Mouse (Mus musculus) midbrain, embryonic 15.5 days (tissue): ENCODE results near the gene Arl3. TPM values are rescaled to one million over a fixed set of nuclear protein-coding genes. Genes with fewer than 3 reads are reported as not detected.

Experiments
- ATAC-seq: fragments of 200-750 bp; cut with Nextera tagmentation; replicated peaks from 2 replicates; pipeline ENCODE4 v1.8.0; 2017; ENCODE audit warnings: moderate TSS enrichment
- H3K27ac ChIP-seq: fragments of 300-500 bp; sonication (generic); 2 replicates; pipeline ENCODE4 v1.5.1; 2015; ENCODE audit warnings: mild to moderate bottlenecking, inconsistent platforms
- H3K27me3 ChIP-seq: fragments of 300-500 bp; sonication (generic); replicated peaks from 2 replicates; pipeline ENCODE4 v1.6.1; 2015; ENCODE audit warnings: inconsistent platforms
- H3K36me3 ChIP-seq: fragments of 300-500 bp; sonication (generic); replicated peaks from 2 replicates; pipeline ENCODE4 v1.6.1; 2015; ENCODE audit warnings: inconsistent platforms
- H3K4me1 ChIP-seq: fragments of 300-500 bp; sonication (generic); 2 replicates; pipeline ENCODE4 v1.6.1; 2015; ENCODE audit warnings: inconsistent platforms
- H3K4me2 ChIP-seq: fragments of 300-500 bp; sonication (generic); 2 replicates; pipeline ENCODE4 v1.6.1; 2015; ENCODE audit warnings: inconsistent platforms, mild to moderate bottlenecking, moderate library complexity
- H3K4me3 ChIP-seq: fragments of 300-500 bp; sonication (generic); 2 replicates; pipeline ENCODE4 v1.5.1; 2015; ENCODE audit warnings: mild to moderate bottlenecking, inconsistent platforms
- H3K9ac ChIP-seq: fragments of 300-500 bp; sonication (generic); 2 replicates; pipeline ENCODE4 v1.6.1; 2015; ENCODE audit warnings: mild to moderate bottlenecking, inconsistent platforms
- H3K9me3 ChIP-seq: fragments of 300-500 bp; sonication (generic); 2 replicates; pipeline ENCODE4 v1.6.1; 2016; ENCODE audit warnings: inconsistent platforms
- WGBS: fragments of 180-500 bp; shearing (Covaris S2); methylation state at CpG from one replicate; pipeline ENCODE4 v1.1.7; 2015; ENCODE audit warnings: mixed read lengths; 5-methylcytosine and 5-hydroxymethylcytosine counted together
- polyA plus RNA-seq: library from polyadenylated mRNA; unstranded; fragments of >200 nt; fragmentation: Nextera tagmentation; extraction: Ambion mirVana; gene quantifications from 2 replicates; pipeline ENCODE4 v1.2.1, GENCODE M21; 2015

Gene Arl3
- polyA plus RNA-seq, 1 experiment from 2014 or later, result 210 TPM

- Histone ChIP-seq H3K27ac (no peak overlapping the region), H3K36me3 (peaks cover 6% of the 10 kb centered on the region; the same call in 1 of the 2 replicates)
These were observed 64.3 kb downstream of the Arl3 start for GRCm38 (mm10) chr19:46508738-46509137.

GRCm38 (mm10) chr19:46507806-46508205 lies 65.2 kb downstream of the Arl3 start:
- peak overlapping the region; percentile 82 for H3K27ac ChIP-seq
- H3K4me1 ChIP-seq, result peaks cover 76% of the 10 kb centered on the region
- peak overlapping the region; percentile 72 for H3K4me2 ChIP-seq
- ATAC-seq, result no peak
- 74% methylated on average over 1 of the region's 1 CpGs for WGBS
- H3K9me3 ChIP-seq, result no peaks in the 10 kb centered on the region
- H3K27me3 ChIP-seq, result no peaks in the 10 kb centered on the region
- peak overlapping the region; percentile 93 for H3K4me3 ChIP-seq
- H3K36me3 ChIP-seq, result no peaks in the 10 kb centered on the region
- no peak overlapping the region for H3K9ac ChIP-seq

More at GRCm38 (mm10) chr19:46508738-46509137, 64.3 kb downstream of the Arl3 start:
- no peaks in the 10 kb centered on the region for H3K27me3 ChIP-seq
- H3K9me3 ChIP-seq, result no peaks in the 10 kb centered on the region
- 80% methylated on average over 3 of the region's 3 CpGs for WGBS
- H3K4me3 ChIP-seq, result no peak overlapping the region
- no peak overlapping the region for H3K4me2 ChIP-seq
- H3K9ac ChIP-seq, result no peak overlapping the region
- H3K4me1 ChIP-seq, result peaks cover 76% of the 10 kb centered on the region
- no peak for ATAC-seq

DNA sequence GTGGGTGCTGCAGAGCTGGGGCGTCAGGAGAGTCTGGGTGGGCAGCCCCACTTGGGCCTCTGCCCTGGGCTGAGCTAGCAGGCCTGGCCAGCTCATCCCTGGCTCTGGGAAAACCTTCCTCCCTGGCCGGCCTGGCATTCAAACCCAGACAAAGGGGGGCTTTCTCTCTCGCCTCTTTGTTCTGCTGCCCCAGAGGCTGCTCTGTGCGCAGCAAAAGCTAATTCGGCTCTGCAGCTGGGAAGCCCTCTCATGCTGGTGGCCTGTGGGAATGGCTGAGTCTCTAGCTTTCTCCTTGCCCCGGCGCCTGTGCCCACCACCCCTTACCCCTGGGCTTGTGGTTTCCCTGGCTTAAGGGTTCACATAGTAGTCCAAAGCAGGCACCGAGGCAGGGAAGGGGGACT lies 65.8 kb downstream of the Arl3 start:
- WGBS, result 19% methylated on average over 8 of the region's 8 CpGs
- no peaks in the 10 kb centered on the region for H3K36me3 ChIP-seq

DNA sequence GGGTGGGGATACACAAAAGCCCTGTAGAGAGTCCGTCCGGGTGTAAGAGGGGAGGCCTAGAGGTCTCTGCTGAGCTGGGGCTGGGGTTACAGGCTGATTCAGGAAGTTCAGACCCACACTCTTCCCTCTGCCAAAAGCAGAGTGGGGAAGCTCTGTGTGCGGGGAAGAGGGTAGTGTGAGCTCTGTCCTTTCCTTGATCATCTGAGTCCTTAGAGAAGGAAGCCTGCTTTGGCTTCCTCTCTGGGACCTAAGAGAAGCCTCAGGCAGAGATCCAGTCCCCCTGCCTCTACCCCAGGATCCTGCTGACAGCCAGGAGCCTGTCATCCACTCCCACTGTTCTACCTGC lies 66.7 kb downstream of the Arl3 start:
- H3K4me1 ChIP-seq, result peaks cover 72% of the 10 kb centered on the region
- H3K27ac ChIP-seq, result peak overlapping the region; percentile 82
- ATAC-seq, result no peak

More for the DNA sequence above, 65.8 kb downstream of the Arl3 start:
- H3K9me3 ChIP-seq, result no peaks in the 10 kb centered on the region
- H3K4me3 ChIP-seq, result peak overlapping the region; percentile 93
- ATAC-seq, result no peak
- peak overlapping the region; percentile 72 for H3K4me2 ChIP-seq
- peak overlapping the region; percentile 41 for H3K9ac ChIP-seq
- H3K4me1 ChIP-seq, result peaks cover 76% of the 10 kb centered on the region
- peak overlapping the region; percentile 82 for H3K27ac ChIP-seq
- H3K27me3 ChIP-seq, result no peaks in the 10 kb centered on the region

DNA sequence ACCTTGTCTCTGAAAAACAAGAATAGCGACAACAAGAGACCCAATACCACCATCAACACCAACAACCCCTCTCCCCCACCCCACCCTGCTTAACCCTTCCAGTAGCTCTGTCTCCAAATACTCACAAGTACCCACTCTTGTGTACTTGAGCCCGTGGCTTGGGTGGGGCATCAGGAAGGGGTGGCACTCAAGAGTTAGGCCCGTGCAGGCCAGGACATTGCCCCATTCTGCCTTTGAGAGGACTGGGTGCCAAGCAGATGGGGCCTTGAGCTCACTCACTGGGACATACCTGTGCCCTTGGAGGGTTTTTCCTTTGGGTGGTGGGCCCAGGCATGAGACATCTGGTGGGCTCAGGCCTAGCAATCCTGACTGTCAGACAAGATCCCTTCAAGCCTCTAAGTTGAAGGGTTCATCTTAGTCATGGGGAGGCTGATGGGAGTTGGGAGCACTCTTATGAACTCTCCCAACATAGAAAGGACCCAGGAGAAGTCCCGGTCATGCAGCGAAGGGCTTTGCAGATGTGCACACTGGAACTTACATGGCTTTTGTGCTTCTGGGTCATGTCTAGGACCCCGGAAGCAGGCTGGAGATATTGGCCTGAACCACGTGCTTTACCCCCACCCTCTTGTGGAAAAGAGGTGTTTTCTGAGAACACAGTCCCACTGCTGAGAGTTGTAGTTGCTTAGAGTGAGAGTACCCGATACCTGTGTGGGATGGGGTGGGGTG lies 67.2 kb downstream of the Arl3 start:
- Histone ChIP-seq H3K4me1 (peaks cover 67% of the 10 kb centered on the region), H3K27ac (peak overlapping the region; percentile 82), H3K36me3 (no peaks in the 10 kb centered on the region), H3K9me3 (no peaks in the 10 kb centered on the region), H3K27me3 (no peaks in the 10 kb centered on the region), H3K9ac (peak overlapping the region; percentile 15), H3K4me2 (peak overlapping the region; percentile 72), H3K4me3 (peak overlapping the region; percentile 93)
- ATAC-seq, result no peak
- WGBS, result 62% methylated on average over 8 of the region's 8 CpGs

More for the DNA sequence above, 66.7 kb downstream of the Arl3 start:
- H3K4me3 ChIP-seq, result peak overlapping the region; percentile 93
- H3K27me3 ChIP-seq, result no peaks in the 10 kb centered on the region
- 14% methylated on average over 3 of the region's 3 CpGs for WGBS
- H3K4me2 ChIP-seq, result peak overlapping the region; percentile 72
- H3K36me3 ChIP-seq, result no peaks in the 10 kb centered on the region
- H3K9me3 ChIP-seq, result no peaks in the 10 kb centered on the region
- peak overlapping the region; percentile 15; the same call in 1 of the 2 replicates for H3K9ac ChIP-seq

DNA sequence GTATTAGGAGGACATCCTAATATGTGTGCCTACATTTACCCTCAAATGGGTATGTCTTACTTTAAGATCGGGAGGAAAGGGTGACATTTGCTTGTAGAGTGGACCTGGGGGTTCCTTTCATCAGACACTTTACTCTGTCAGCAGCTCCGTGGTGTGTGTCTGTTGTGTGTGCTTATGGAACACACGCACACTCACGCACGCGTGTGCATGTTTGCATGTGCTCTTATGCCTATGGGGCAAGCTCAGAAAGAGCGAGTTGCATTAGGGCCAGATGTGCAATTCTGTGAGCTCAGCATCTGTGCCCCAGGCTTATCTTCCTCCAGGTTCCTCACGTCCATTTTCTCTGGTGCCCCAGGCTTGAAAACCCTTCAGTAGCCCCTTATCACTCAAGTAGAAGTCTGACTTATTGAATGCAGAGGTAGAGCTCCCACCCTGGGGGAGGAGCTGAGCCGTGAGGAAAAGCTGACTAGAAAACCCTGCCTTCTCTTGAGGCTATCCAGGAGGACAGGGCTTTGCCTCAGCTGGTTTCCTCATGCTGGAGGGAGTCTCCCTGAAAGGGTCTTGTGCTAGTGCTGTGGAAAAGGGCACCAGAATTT lies 68.1 kb downstream of the Arl3 start:
- H3K36me3 ChIP-seq, result no peaks in the 10 kb centered on the region
- H3K9ac ChIP-seq, result peak overlapping the region; percentile 96
- H3K4me2 ChIP-seq, result peak overlapping the region; percentile 72
- H3K27ac ChIP-seq, result peak overlapping the region; percentile 100
- WGBS, result 42% methylated on average over 9 of the region's 9 CpGs
- no peaks in the 10 kb centered on the region for H3K9me3 ChIP-seq
- no peaks in the 10 kb centered on the region for H3K27me3 ChIP-seq
- H3K4me1 ChIP-seq, result peaks cover 59% of the 10 kb centered on the region
- peak overlapping the region; percentile 93 for H3K4me3 ChIP-seq
- no peak for ATAC-seq

DNA sequence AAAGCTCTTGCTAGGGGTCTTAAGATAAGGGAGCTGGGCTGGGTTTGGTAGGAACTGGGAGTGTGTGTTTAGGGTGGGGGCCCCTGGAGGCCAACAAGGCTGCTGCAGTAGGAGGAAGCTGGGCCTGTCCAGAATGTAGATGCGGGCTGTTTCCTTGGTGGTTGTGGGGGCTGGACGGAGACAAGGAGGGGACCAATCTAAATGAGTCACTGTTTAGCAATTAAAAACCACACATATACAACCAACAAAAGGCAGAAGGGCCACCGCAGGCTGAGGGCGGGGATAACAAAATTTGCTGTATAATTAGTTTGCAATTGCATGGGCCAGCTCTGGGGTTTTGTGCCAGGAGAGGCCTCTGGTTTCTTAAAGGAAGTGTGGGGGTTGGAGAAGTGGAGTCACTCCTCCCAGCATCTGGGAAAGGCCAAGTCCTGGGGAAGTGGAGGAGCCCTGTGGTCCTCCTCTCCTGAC lies 68.9 kb downstream of the Arl3 start:
- peak overlapping the region; percentile 72 for H3K4me2 ChIP-seq
- WGBS, result 0% methylated on average over 4 of the region's 4 CpGs
- peaks cover 54% of the 10 kb centered on the region for H3K4me1 ChIP-seq
- H3K9ac ChIP-seq, result peak overlapping the region; percentile 96
- peak overlapping the region; percentile 100 for H3K27ac ChIP-seq
- peak overlapping the region; percentile 93 for H3K4me3 ChIP-seq
- no peak for ATAC-seq
- H3K27me3 ChIP-seq, result no peaks in the 10 kb centered on the region
- no peaks in the 10 kb centered on the region for H3K9me3 ChIP-seq
- H3K36me3 ChIP-seq, result no peaks in the 10 kb centered on the region

DNA sequence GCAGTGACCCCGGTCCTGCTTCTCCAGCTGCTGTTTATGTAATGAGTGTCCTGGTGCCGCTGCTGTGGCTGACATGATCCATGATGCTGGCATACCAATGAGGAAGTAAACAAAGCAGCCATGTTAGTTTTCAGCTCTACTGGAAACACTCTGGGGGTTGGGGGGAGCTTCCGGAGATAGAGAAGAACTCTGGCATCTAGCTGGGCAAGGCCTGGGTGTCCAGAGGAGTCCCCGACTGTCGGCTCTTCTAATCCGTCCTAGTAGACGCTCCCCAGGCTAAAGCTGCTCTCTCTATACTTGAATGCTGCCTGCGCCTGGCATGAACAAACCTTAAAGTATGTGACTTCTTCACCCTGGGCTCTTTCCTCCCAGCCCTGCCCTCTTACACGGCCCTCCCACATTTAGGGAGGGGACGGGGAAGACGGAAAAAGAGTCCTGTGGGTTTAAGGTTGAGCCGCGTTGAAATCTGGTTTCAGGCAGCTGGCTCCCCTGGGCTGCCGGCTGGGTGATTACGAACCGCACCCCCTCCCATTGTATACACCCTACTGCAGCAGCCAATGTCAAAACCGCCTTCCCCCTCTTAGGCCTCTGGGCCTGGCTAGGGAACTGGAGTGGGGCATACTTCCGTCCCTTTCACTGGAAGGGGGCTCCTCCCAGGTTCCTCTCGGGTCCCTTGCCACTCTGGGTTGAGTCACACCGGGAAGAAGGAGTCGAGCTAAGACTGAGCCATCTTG lies 69.5 kb downstream of the Arl3 start:
- Histone ChIP-seq H3K9me3 (no peaks in the 10 kb centered on the region), H3K36me3 (no peaks in the 10 kb centered on the region), H3K27ac (peak overlapping the region; percentile 100), H3K4me1 (peaks cover 52% of the 10 kb centered on the region), H3K9ac (peak overlapping the region; percentile 96), H3K27me3 (no peaks in the 10 kb centered on the region), H3K4me2 (peak overlapping the region; percentile 72), H3K4me3 (peak overlapping the region; percentile 93)
- WGBS, result under 1% methylated on average over 21 of the region's 21 CpGs
- no peak for ATAC-seq

GRCm38 (mm10) chr19:46502471-46503166 lies 70.4 kb downstream of the Arl3 start:
- H3K4me1 ChIP-seq, result peaks cover 45% of the 10 kb centered on the region

DNA sequence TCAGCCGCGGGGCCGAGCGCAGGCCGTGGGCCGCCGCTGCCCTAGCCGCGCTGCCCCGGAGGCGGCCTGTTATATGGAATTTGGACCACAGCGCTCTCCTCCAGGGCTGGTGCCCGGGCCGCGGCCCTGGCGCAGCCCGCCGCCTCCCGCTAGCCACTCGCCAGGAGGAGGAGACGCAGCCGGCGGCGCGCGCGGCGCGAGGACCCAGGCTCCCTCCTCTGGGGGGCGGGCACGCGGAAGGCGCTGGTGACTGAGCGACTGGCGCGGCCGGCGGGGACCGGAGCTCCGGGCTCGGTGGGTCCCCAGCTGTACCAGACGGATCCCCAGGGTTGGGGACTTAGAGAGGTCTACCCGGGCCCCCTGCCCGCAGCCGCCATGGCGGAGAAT lies 70.9 kb downstream of the Arl3 start:
- H3K9me3 ChIP-seq, result no peaks in the 10 kb centered on the region
- WGBS, result under 1% methylated on average over 45 of the region's 46 CpGs
- no peaks in the 10 kb centered on the region for H3K27me3 ChIP-seq
- H3K4me3 ChIP-seq, result peak overlapping the region; percentile 93
- H3K4me2 ChIP-seq, result peak overlapping the region; percentile 72
- peak overlapping the region; percentile 96 for H3K9ac ChIP-seq
- H3K36me3 ChIP-seq, result no peaks in the 10 kb centered on the region
- no peak for ATAC-seq
- peak overlapping the region; percentile 100 for H3K27ac ChIP-seq
- peaks cover 39% of the 10 kb centered on the region for H3K4me1 ChIP-seq

More at GRCm38 (mm10) chr19:46502471-46503166, 70.4 kb downstream of the Arl3 start:
- ATAC-seq, result no peak
- Histone ChIP-seq H3K27ac (peak overlapping the region; percentile 100), H3K9ac (peak overlapping the region; percentile 96), H3K9me3 (no peaks in the 10 kb centered on the region), H3K4me2 (peak overlapping the region; percentile 72), H3K4me3 (peak overlapping the region; percentile 93), H3K36me3 (no peaks in the 10 kb centered on the region), H3K27me3 (no peaks in the 10 kb centered on the region)
- WGBS, result under 1% methylated on average over 53 of the region's 53 CpGs

- Histone ChIP-seq H3K4me2 (peak within 1 kb of the TSS; percentile 72), H3K4me1 (peaks cover 34% of the 10 kb centered on the region), H3K9me3 (no peaks in the 10 kb centered on the region), H3K27ac (peak within 1 kb of the TSS; percentile 100), H3K36me3 (no peaks in the 10 kb centered on the region), H3K9ac (peak within 1 kb of the TSS; percentile 96), H3K4me3 (peak within 1 kb of the TSS; percentile 93), H3K27me3 (no peaks in the 10 kb centered on the region)
- ATAC-seq, result no peak
- under 1% methylated on average over 57 of the region's 64 CpGs for WGBS
These were observed 71.5 kb downstream of the Arl3 start, which contains the start of gene Trim8 for GRCm38 (mm10) chr19:46501401-46502068. Gene Trim8 (plus strand): TSS chr19:46501702.
